Mouse (Mus musculus): ENCODE data around the gene Iqca.

DNA sequence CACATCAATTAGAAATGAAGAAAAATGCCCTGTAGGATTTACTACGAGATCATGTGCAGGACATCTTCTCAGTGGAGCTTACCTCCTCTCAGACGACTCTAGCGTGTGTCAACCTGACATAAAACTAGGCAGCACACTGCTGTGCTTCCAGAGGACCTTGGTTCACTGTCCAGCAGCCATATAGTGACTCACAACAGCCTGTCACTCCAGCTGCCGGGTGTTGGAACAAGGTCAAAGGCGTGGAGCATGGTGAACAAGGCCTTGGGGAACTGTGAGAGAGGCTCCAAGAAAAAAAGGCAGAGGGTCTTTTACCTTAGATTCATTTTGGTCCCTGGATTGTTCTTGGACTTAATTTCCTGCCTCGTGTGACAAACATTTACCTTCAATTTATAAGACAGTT, 135.1 kb downstream of the Iqca start:
- TF ChIP-seq POLR2A (IDR thresholded peaks at IDR 0.05; ENCODE audit: control insufficient read depth, low read depth, low read length) (no peak), CTCF (IDR thresholded peaks at IDR 0.05; ENCODE audit: control insufficient read depth, insufficient read depth, insufficient replicate concordance, low read depth, low read length) (no peak)

All from testis, adult 2 months (tissue).